Mouse (Mus musculus) Patski (cell line): ENCODE measurements around the gene Gm45837. TPM values are rescaled to one million over a fixed set of nuclear protein-coding genes. Genes with fewer than 3 reads are reported as not detected.

Experiments used
- ATAC-seq: fragments of 100-300 bp; one replicate; pipeline ENCODE4 v1.8.0; 2021
- CTCF ChIA-PET: fragments of 350-600 bp; sonication (Branson Sonifier 250); formaldehyde crosslinking; loops from one replicate; lab custom pipeline; 2022; ENCODE audit warnings: inconsistent platforms; lab: Charles Lee
- POLR2A ChIA-PET: fragments of 350-600 bp; sonication (Branson Sonifier 250); formaldehyde crosslinking; loops from one replicate; lab custom pipeline; 2022; ENCODE audit warnings: antibody characterized with exemption, inconsistent platforms; lab: Charles Lee
- DNase-seq: peaks from one replicate; pipeline ENCODE4 v3.0.0-alpha.2; 2011; ENCODE audit warnings: low read depth, low spot score
- H3K27me3 ChIP-seq: fragments of 371-371 bp; one replicate; pipeline ENCODE4 v1.5.1; 2021
- CTCF ChIP-seq: fragments of 100-300 bp; IDR thresholded peaks from one replicate; pipeline ENCODE4 v1.5.1; 2021
- in situ Hi-C: fragments of 300-500 bp; cut with MboI; formaldehyde crosslinking; loops from 3 replicates; pipeline ENCODE4 v1.11.1; 2018; ENCODE audit warnings: low pct_unique_long_range_greater_than_20kb, mixed read lengths
- polyA plus RNA-seq: library from polyadenylated mRNA; unstranded; gene quantifications from one replicate; pipeline ENCODE4 v1.2.3, GENCODE M21; 2021

Gene Gm45837
- polyA plus RNA-seq, 1 experiment from 2014 or later, result 0.78 TPM

DNA sequence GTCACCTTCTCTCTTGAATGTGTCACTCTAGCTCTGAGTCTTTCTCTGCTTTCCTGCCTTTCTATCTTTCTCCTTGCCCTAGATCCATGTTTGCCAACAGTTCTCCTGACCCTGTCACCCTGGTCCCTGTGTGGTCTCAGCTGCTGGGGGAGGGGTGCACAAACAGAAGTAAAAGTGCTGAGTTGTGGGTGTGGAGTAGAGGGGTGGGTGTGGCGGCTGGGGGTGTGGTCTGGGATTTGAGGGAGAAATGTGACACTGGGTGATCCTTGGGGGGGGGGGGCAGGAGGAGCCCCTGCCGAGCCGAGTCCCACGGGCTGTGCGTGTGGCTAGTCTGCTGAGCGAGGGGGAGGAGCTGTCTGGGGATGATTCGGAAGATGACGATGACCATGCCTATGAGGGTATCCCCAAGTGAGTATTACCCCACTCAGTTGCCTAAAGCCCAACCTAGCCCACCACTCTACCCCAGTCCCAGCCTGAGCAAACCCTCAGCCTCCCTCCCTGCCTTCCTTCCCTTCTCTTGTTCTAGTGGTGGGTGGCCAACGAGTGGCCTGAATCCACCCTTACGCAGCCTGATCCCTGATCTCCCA lies 24.7 kb upstream of the Gm45837 start:
- no peak for ATAC-seq
- POLR2A ChIA-PET, result no interaction called here
- CTCF ChIA-PET, result no interaction called here
- in situ Hi-C loops, result no loop called here
- no peak for TF ChIP-seq CTCF
- DNase-seq, result no peak
- no peaks in the 10 kb centered on the region for H3K27me3 ChIP-seq

DNA sequence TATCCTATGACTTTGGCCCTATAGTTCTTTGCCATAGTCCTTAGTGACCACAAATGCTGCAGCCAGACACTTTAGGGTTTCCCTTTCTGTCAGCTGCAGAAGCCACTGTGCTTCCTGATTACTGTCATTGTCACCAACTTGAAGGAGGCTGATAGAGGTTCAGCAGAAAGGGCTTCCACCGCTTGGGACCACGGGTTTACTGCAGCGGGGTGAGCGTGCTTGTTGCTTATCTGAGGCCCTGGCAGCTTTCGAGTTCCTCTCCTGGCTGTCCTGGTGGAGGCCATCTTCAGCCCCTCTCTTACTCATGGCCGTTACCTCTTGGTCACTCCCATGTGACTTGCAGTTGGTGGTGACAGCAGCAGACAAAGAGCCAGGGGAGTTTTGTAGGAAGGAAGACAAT lies 21.4 kb upstream of the Gm45837 start:
- in situ Hi-C loops, result no loop called here
- POLR2A ChIA-PET, result no interaction called here
- H3K27me3 ChIP-seq, result no peaks in the 10 kb centered on the region
- no peak for TF ChIP-seq CTCF
- ATAC-seq (no peak), DNase-seq (no peak)
- CTCF ChIA-PET, result no interaction called here

DNA sequence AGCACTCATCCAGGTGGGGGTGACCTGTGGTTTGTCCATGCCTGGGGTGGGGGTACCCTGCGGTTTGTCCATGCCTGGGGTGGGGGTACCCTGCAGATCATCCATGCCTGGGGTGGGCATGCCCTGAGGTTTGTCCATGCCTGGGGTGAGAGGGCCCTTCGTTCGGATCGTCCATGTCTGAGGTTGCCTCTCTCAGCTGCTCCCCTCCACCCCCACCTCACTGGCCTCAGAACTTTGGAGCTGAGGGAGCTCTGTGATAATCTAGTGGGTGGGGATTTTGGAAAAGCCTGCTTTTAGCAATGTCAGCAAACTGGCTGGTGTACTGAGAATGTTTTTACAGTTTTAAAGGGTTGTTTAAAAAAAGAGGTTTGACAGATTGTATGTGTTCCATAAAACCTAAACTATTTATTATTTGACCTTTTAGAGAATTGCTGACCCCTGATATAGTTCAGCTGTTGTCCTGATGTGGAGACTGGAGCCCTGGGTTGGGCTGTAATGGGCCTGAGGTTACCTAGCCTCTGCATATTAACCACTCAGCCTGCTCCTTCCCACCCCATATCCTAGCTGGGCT lies 18.7 kb upstream of the Gm45837 start:
- no peak for TF ChIP-seq CTCF
- ATAC-seq (no peak), DNase-seq (no peak)
- in situ Hi-C loops, result no loop called here
- ChIA-PET POLR2A (no interaction called here), CTCF (interaction anchor here (0.9 to 1.2 kb wide), 2 partner anchors 21 kb away, joined by 3 read pairs; no protein-coding TSS in a partner anchor)
- H3K27me3 ChIP-seq, result no peaks in the 10 kb centered on the region

DNA sequence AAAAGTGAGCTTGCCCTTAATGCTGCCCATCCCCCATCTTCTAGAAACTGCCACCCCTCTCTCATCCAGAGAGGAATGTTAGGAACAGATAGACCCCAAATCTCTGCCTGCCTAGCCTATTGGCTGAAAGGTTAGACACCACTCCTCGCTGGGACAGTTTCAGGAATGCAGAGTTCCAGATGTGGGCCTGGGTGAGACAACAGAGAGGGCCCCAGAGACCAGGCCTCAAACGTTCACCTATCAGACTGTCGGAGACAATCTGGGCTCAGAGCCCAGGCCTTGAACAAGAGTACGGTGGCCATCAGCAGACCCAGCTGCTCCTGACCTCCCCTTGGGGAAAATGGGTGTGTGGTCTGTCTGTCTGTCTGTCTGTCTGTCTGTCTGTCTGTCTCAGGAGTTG lies 17.7 kb upstream of the Gm45837 start:
- POLR2A ChIA-PET, result interaction anchor here (0.6 kb wide), 1 partner anchor 75 kb away, joined by 3 read pairs; no protein-coding TSS in a partner anchor
- DNase-seq (no peak), ATAC-seq (no peak)
- no peak for TF ChIP-seq CTCF
- H3K27me3 ChIP-seq, result no peaks in the 10 kb centered on the region
- CTCF ChIA-PET, result interaction anchor here (1.2 kb wide), 1 partner anchor 20 kb away, joined by 3 read pairs; no protein-coding TSS in a partner anchor
- in situ Hi-C loops, result no loop called here

DNA sequence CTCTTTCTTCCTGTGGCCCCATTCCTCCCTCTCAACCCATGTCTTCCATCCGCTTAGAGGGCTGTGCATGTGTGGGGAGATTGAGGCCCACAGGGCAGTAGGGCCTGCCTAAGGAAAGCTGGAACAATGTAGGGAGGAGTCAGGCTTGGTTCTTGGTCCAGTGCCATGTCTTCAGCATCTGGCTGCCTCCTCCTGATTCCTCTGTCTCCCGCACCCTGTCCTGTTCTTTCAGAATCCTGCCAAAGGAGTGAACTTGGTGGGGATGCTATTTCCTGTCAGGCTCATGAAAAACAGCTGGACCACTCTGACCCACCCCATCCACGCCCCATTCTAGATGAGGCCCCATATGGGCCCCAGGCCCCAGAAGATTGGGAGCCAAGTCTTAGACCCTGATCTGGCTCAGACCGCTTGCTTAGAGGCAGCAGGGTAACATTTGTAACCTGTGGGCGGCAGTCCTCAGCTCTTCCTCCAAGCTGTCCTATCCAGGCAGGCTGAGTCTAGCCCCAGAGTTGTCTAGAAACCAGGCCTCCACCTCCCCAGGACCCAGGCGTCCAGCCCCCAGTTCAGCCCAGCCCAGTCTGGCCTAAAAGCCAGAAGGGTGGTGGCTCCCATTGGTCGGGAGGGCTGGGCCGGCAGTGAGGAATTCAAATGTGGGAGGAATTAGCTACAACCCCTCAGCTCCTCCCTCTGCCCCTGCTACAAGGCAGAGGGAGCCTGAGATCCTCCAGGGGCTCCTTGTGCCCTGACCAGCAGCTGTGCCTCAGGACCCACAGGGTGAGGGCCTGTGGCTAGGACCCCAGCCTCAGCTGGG lies 16.8 kb upstream of the Gm45837 start:
- ChIA-PET POLR2A (no interaction called here), CTCF (no interaction called here)
- DNase-seq, result no peak
- no peak for ATAC-seq
- H3K27me3 ChIP-seq, result no peaks in the 10 kb centered on the region
- TF ChIP-seq CTCF, result no peak
- in situ Hi-C loops, result no loop called here

DNA sequence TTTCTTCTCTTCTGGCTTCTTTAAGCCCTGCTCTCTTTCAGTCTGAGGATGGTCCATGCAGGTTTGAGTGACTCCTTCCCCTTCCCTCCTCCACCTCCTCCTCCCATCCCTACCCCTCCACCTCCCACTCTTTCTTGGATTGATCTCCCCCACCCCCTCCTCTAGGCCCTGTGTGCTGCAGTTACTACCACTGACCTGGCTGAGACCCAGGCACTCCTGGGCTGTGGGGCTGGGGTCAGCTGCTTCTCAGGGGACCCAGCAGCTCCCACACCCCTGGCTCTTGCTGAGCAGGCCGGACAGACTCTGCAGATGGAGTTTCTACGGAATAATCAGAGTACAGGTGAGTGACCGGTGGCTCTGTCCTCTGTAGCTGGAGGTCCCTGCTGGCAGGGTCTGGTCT lies 16.1 kb upstream of the Gm45837 start:
- ChIA-PET CTCF (no interaction called here), POLR2A (no interaction called here)
- H3K27me3 ChIP-seq, result no peaks in the 10 kb centered on the region
- ATAC-seq (no peak), DNase-seq (no peak)
- no peak for TF ChIP-seq CTCF
- in situ Hi-C loops, result no loop called here

DNA sequence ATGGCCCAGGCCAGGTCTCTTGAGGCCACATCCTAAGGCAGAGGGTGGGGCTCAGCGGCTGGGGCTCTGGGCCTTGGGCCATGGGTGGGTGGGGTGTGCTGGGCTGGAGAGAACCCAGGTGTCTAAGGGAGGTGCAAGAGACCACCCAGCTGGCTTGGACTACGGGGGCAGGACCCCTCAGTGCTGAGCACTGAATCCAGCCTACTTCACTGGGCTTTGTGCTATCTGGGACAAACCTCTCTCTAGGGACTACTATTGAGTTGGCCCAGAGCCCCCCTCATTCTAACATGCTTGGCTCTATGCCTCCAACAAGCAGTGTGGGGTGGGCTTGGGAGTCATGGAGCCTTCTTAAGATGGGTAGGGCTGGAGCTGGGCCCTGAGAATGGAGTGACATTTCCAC lies 15.2 kb upstream of the Gm45837 start:
- DNase-seq (no peak), ATAC-seq (no peak)
- in situ Hi-C loops, result no loop called here
- ChIA-PET POLR2A (no interaction called here), CTCF (no interaction called here)
- TF ChIP-seq CTCF, result no peak
- no peaks in the 10 kb centered on the region for H3K27me3 ChIP-seq

DNA sequence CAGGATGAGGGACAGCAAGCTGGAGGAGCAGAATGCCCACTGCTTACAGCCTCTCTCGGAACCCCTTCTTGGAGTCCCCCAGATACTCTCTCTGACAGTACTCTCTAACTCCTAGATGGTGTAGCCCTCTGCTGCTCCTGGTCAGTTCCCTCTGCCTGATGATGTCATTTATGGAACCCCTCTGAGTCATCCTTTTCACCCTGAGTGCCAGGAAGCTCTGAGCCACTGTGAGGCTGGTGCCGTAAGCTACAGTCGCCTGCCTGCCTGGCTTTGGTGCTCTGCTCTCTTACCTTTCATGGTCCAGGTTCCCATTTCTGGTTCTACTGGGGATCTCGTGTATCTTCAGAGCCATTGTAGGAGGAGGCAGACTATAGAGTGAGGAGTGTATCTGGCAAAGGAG lies 13.5 kb upstream of the Gm45837 start:
- peak; percentile 30 for ATAC-seq
- ChIA-PET POLR2A (no interaction called here), CTCF (interaction anchor here (1.5 kb wide), 2 partner anchors 15 kb away, joined by 4 to 7 read pairs; no protein-coding TSS in a partner anchor)
- in situ Hi-C loops, result no loop called here
- DNase-seq, result peak; percentile 27
- TF ChIP-seq CTCF, result no peak
- no peaks in the 10 kb centered on the region for H3K27me3 ChIP-seq

DNA sequence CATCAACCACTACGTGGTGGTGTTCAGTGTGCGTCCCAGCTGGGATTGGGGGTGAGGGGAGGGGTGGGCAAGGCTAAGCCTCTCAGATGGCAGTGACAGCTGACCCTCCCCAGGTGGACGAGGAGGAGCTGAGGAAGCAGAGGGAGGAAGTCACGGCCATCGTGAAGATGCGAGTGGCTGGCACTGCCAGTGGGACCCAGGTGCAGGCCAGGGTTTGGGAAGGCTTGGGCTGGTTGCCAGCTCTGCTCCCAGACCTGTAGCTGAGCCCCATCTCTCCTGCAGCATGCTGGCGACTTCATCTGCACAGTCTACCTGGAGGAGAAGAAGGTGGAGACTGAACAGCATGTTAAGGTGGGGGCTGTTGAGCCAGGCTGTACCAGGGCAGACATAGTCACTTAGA lies 9.2 kb upstream of the Gm45837 start:
- CTCF ChIA-PET, result interaction anchor here (2.2 kb wide), 1 partner anchor 11 kb away, joined by 11 read pairs; no protein-coding TSS in a partner anchor
- TF ChIP-seq CTCF, result no peak
- DNase-seq (no peak), ATAC-seq (no peak)
- no peaks in the 10 kb centered on the region for H3K27me3 ChIP-seq
- in situ Hi-C loops, result no loop called here
- POLR2A ChIA-PET, result no interaction called here

DNA sequence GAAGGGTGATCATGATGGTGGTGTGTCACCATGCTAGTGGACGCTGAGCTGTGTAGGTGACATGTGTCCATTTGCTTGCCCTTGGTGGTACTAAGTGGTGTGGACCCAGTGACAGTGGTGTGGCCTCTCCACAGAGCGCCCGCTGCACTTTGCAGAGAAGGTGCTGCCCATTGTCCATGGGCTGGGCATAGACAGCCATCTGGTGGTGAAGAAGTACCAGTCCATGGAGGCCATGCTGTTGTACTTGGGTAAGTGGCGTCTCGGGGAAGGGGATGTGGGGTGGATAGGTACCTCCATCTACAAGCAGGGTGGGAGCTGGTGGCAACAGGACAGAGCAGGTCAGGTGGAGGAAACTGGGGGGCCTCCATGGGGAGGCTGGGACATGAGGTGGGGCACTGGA lies 6.9 kb upstream of the Gm45837 start:
- H3K27me3 ChIP-seq, result no peaks in the 10 kb centered on the region
- ChIA-PET CTCF (interaction anchor here (2.2 kb wide), 1 partner anchor 9 kb away, joined by 11 read pairs; no protein-coding TSS in a partner anchor), POLR2A (no interaction called here)
- no peak for TF ChIP-seq CTCF
- ATAC-seq (no peak), DNase-seq (no peak)
- in situ Hi-C loops, result no loop called here
